Mouse (Mus musculus) stomach, embryonic 16.5 days (tissue): ENCODE measurements around the gene Slc9a2. TPM values are rescaled to one million over a fixed set of nuclear protein-coding genes. Genes with fewer than 3 reads are reported as not detected.

ENCODE experiments used
- ATAC-seq: fragments of 200-750 bp; cut with Nextera tagmentation; 2 replicates; pipeline ENCODE4 v1.8.0; 2017; ENCODE audit warnings: moderate number of reproducible peaks, moderate TSS enrichment; ENCODE audit not compliant: insufficient read depth, low FRiP score
- H3K27ac ChIP-seq: fragments of 300-500 bp; sonication (generic); 2 replicates; pipeline ENCODE4 v1.5.1; 2014; ENCODE audit warnings: low read length
- H3K27me3 ChIP-seq: fragments of 300-500 bp; sonication (generic); 2 replicates; pipeline ENCODE4 v1.6.1; 2014; ENCODE audit warnings: low read length, control low read depth, mixed read lengths; ENCODE audit not compliant: control insufficient read depth, insufficient read depth
- H3K36me3 ChIP-seq: fragments of 300-500 bp; sonication (generic); 2 replicates; pipeline ENCODE4 v1.6.1; 2014; ENCODE audit warnings: low read length; ENCODE audit not compliant: control insufficient read depth, insufficient read depth
- H3K4me1 ChIP-seq: fragments of 300-500 bp; sonication (generic); 2 replicates; pipeline ENCODE4 v1.6.1; 2014; ENCODE audit warnings: low read length, control low read depth, mixed read lengths; ENCODE audit not compliant: control insufficient read depth, insufficient read depth
- H3K4me2 ChIP-seq: fragments of 300-500 bp; sonication (generic); 2 replicates; pipeline ENCODE4 v1.6.1; 2014; ENCODE audit warnings: low read depth, low read length, mixed read lengths
- H3K4me3 ChIP-seq: fragments of 300-500 bp; sonication (generic); replicated peaks from 2 replicates; pipeline ENCODE4 v1.5.1; 2014; ENCODE audit warnings: mild to moderate bottlenecking, low read length
- H3K9ac ChIP-seq: fragments of 300-500 bp; sonication (generic); 2 replicates; pipeline ENCODE4 v1.6.1; 2014; ENCODE audit warnings: low read length
- H3K9me3 ChIP-seq: fragments of 300-500 bp; sonication (generic); replicated peaks from 2 replicates; pipeline ENCODE4 v1.6.1; 2016; ENCODE audit warnings: low read length, control low read depth; ENCODE audit not compliant: control insufficient read depth
- WGBS: fragments of 180-500 bp; shearing (Covaris S2); extraction: QIAGEN DNeasy Blood & Tissue Kit; methylation state at CpG from one replicate; pipeline ENCODE4 v1.1.7; 2014; 5-methylcytosine and 5-hydroxymethylcytosine counted together
- polyA plus RNA-seq: library from polyadenylated mRNA; unstranded; fragments of >200 nt; fragmentation: Nextera tagmentation; extraction: Ambion mirVana; gene quantifications from 2 replicates; pipeline ENCODE4 v1.2.1, GENCODE M21; 2015

The Slc9a2 gene
- polyA plus RNA-seq, 1 experiment from 2014 or later, result 3.7 TPM

DNA sequence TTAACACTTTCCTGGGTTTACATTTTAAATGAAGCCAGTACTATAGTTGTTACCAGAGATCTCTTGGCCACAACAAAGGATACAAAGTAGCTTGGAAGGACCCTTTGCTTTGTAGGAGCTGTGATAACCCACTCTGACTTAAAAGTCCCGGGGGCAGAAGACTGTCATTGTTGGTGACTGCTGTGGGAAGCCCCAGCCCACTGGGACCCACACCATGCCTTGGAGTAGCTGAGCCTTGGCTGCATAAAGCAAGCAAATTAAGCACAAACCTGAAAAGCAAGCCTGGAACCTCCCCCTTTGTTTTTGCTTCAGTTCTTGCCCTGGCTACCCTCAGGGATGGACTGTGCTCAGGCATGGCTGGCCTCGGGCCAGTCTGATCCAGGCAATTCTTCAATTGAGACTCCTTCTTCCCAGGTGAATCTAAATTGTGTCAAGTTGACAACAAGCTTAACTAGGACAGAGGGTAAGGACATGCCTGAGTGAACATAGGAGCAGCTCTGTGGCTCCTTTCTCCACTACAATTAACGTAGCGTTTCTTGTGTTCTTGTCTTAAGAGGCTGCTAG, 89.0 kb downstream of the Slc9a2 start:
- no peaks in the 10 kb centered on the region for H3K27me3 ChIP-seq
- no peaks in the 10 kb centered on the region for H3K4me1 ChIP-seq
- H3K36me3 ChIP-seq, result no peaks in the 10 kb centered on the region
- WGBS, result 78% methylated on average over 4 of the region's 4 CpGs
- H3K27ac ChIP-seq, result no peak overlapping the region
- no peaks in the 10 kb centered on the region for H3K9me3 ChIP-seq
- no peak overlapping the region for H3K4me2 ChIP-seq
- H3K9ac ChIP-seq, result no peak overlapping the region
- no peak for ATAC-seq
- no peak overlapping the region for H3K4me3 ChIP-seq

DNA sequence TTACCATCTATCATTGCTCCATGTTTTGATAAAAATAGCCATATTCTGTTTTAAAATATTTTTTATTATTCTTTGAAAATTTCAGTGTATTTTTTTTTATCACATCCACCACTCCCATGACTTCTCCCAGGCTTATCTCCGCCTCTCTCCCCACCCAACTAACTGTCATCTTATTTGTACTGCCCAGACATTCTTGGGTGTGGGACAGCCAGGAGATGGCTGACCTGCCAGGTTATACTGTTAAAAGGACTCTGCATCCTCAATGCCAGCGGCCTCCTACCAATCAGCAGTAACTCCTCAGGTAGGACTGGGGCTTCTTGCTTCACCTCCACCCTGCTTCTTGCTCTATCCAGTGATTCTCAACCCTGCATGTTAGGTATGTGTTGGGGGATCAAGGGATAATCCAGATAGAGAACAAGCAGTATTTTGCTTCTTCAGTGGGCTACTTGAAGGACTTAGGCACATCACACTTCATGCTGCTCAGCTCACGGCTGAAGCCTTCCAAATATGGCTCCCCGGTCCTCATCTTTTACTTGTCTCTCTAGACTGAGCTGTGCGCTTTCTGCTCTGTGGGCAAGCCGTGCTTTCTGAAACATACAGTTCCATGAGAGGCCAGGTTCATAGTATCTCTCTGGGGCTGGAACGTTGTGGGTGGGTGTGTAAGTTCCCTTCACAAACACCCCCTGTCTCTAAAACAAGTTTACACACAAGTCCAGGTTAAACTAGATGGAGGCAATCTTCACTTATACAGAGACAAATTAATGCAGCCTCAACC, 91.0 kb downstream of the Slc9a2 start:
- no peak for ATAC-seq
- Histone ChIP-seq H3K4me2 (no peak overlapping the region), H3K4me1 (no peaks in the 10 kb centered on the region), H3K27ac (no peak overlapping the region), H3K9ac (no peak overlapping the region), H3K9me3 (no peaks in the 10 kb centered on the region), H3K4me3 (no peak overlapping the region), H3K27me3 (no peaks in the 10 kb centered on the region), H3K36me3 (no peaks in the 10 kb centered on the region)
- 79% methylated on average over 7 of the region's 7 CpGs for WGBS

DNA sequence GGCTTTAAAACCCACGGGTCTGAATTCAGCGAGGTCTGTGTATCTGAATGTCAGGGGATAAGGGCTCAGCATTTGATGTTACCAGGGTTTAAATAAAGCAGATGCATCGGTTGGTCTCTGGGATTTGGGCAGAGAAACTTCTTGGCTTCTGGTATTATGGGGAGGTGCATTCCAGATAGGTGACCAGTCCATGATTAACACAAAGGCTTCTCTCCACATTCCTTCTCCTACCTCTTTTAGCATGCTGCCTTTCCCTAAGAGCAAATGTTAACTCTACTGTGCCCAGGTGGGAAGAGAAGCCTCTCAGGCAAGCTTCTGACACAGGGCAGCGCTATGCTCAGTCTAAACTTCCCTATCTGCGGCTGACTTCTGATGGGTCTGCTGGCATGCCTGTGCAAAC, 92.9 kb downstream of the Slc9a2 start:
- WGBS, result 76% methylated on average over 5 of the region's 5 CpGs
- no peak overlapping the region for H3K4me2 ChIP-seq
- no peaks in the 10 kb centered on the region for H3K9me3 ChIP-seq
- H3K9ac ChIP-seq, result no peak overlapping the region
- no peak overlapping the region for H3K4me3 ChIP-seq
- H3K27me3 ChIP-seq, result no peaks in the 10 kb centered on the region
- no peak for ATAC-seq
- H3K27ac ChIP-seq, result no peak overlapping the region
- H3K4me1 ChIP-seq, result no peaks in the 10 kb centered on the region
- no peaks in the 10 kb centered on the region for H3K36me3 ChIP-seq

DNA sequence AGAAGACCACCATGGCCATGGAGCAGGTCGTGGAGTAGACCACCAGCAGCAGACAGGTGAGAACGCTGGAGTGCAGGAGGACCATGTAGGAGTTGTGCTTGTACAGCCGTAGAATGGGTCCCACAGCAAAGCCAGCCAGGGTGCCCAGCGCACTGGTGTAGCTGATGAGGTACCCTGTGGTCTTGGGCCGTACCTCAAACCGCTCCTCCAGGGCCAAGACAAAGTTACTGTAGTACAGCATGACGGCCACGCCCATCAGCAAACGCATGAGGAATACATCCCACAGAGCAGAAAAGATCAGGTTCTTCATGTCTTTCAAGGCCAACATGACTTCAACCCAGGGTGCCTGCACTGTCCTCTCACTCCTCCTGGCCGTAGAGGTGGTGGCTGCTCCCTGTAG, 93.7 kb downstream of the Slc9a2 start:
- peaks cover 5% of the 10 kb centered on the region for H3K36me3 ChIP-seq
- no peak overlapping the region for H3K4me2 ChIP-seq
- H3K27me3 ChIP-seq, result no peaks in the 10 kb centered on the region
- no peak for ATAC-seq
- 90% methylated on average over 10 of the region's 10 CpGs for WGBS
- H3K9me3 ChIP-seq, result peaks cover 4% of the 10 kb centered on the region; the same call in 1 of the 2 replicates
- H3K9ac ChIP-seq, result no peak overlapping the region
- no peak overlapping the region for H3K27ac ChIP-seq
- H3K4me1 ChIP-seq, result no peaks in the 10 kb centered on the region
- H3K4me3 ChIP-seq, result no peak overlapping the region

DNA sequence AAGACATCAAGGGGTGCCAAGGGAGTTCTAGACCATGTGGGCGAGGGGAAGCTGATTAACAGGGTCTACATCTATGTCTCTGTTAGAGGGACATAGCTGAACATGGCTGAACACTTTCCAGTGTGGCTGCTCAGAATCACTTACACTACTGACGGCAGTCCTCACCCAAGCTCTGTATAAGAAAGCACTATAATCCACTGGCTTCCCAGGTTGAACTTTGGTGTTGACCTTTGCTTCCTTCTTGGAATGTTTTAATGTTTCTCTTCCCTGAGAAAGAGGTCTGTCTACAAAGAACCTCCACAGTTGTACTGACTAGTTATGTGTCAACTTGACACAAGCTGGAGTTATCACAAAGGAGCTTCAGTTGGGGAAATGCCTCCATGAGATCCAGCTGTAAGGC, 95.7 kb downstream of the Slc9a2 start:
- no peak overlapping the region for H3K4me3 ChIP-seq
- H3K36me3 ChIP-seq, result peaks cover 10% of the 10 kb centered on the region
- no peaks in the 10 kb centered on the region for H3K4me1 ChIP-seq
- H3K27ac ChIP-seq, result no peak overlapping the region
- peaks cover 8% of the 10 kb centered on the region; the same call in 1 of the 2 replicates for H3K9me3 ChIP-seq
- no peak overlapping the region for H3K9ac ChIP-seq
- no peak overlapping the region for H3K4me2 ChIP-seq
- no peaks in the 10 kb centered on the region for H3K27me3 ChIP-seq
- WGBS, result 65% methylated on average over 2 of the region's 2 CpGs
- ATAC-seq, result no peak

DNA sequence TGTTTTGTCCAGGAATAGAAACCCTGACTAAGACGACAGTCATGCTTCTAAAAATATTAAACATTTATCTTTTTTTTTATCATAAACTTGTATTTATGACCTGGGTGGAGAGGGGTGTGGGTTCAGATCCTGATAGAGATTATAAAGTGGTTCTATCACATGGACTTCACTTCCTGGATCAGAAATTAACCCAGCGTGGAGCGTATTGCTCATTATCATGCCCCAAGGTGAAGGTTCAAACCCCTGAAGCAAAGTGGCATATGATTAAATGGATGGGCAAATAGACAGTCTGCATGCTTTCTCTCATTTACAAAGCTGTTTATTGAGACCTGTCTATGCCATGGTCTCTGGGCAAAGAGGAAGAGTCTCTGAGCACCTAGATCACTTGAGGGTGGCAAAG, 96.4 kb downstream of the Slc9a2 start:
- peaks cover 8% of the 10 kb centered on the region; the same call in 1 of the 2 replicates for H3K9me3 ChIP-seq
- no peak overlapping the region for H3K4me2 ChIP-seq
- H3K36me3 ChIP-seq, result peaks cover 10% of the 10 kb centered on the region
- no peaks in the 10 kb centered on the region for H3K4me1 ChIP-seq
- no peaks in the 10 kb centered on the region for H3K27me3 ChIP-seq
- H3K4me3 ChIP-seq, result no peak overlapping the region
- H3K9ac ChIP-seq, result no peak overlapping the region
- ATAC-seq, result no peak
- 81% methylated on average over 3 of the region's 3 CpGs for WGBS
- no peak overlapping the region for H3K27ac ChIP-seq

DNA sequence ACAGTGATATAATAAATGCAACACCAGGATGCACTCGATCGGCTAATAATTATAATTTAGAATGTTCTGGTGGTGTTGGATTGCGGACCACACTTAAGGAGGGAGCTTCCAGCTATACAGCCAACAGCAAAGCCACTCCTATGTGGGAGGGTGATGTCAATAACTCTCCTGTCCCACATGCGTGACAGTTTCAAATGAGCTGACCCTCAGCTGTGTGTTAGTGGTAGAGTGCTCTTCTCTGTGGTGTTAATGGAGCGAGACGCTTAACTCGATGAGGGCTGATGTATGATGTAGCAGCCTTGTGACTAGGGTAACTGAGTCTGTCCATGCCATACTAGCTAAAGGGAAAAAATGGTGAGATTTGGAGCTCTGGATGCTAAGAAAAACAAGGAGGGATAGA, 103.1 kb downstream of the Slc9a2 start:
- Histone ChIP-seq H3K4me3 (no peak overlapping the region), H3K27ac (no peak overlapping the region), H3K9ac (no peak overlapping the region), H3K4me1 (no peaks in the 10 kb centered on the region), H3K27me3 (no peaks in the 10 kb centered on the region), H3K36me3 (peaks cover 8% of the 10 kb centered on the region), H3K4me2 (no peak overlapping the region), H3K9me3 (peaks cover 6% of the 10 kb centered on the region; the same call in 1 of the 2 replicates)
- ATAC-seq, result no peak
- WGBS, result 93% methylated on average over 7 of the region's 7 CpGs

DNA sequence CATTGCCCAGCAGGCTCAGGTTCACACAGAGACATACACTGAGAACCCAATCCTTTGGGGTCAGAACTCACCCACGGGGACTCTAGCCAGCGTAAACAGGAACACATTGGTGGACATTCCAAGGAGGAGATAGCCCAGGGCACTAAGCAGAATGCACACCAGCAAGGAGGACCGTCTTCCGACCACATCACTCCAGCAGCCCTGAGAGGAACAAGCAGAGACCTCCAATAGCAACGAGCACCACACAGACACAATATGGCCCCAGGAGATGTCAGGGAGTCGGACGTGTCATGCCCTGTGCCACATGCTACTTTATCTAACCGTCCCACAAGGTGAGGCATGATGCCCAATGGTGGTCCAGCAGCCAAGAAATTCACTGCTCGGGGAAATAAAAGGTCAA, 103.9 kb downstream of the Slc9a2 start:
- no peak overlapping the region for H3K4me3 ChIP-seq
- H3K4me2 ChIP-seq, result no peak overlapping the region
- ATAC-seq, result no peak
- no peak overlapping the region for H3K9ac ChIP-seq
- no peaks in the 10 kb centered on the region for H3K27me3 ChIP-seq
- 0 out of 2 replicates have a peak, but pooled peaks cover 2% of the 10 kb centered on the region for H3K9me3 ChIP-seq
- H3K4me1 ChIP-seq, result no peaks in the 10 kb centered on the region
- H3K36me3 ChIP-seq, result peaks cover 5% of the 10 kb centered on the region; the same call in 1 of the 2 replicates
- 88% methylated on average over 9 of the region's 9 CpGs for WGBS
- H3K27ac ChIP-seq, result no peak overlapping the region

DNA sequence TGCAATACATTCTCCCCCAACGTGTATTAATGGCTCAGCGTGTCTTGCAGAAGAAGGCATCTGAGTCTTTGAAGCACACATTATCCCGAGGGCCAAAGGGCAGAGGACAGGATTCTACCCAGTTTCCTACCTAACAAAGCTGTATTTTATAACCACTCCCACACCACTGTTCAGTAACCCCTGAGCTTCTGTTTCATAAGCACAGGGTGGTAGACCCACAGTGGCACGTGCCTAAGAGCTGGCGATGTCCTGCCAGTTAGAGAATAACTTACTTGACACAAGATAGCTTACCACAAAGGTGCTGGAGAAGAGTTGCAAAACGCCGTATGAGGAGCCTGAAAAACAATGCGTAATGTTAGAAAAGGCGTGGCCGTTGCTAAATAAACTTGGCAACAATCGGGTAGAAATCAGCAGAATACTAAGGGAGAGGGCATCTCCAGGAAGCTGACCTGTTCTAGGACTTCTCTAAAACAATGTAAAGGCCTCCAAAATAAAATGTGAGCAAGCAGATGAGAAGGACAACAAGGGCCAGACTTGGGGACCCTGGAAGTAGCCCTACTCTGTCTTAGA, 105.6 kb downstream of the Slc9a2 start:
- Histone ChIP-seq H3K27ac (no peak overlapping the region), H3K27me3 (no peaks in the 10 kb centered on the region), H3K4me1 (no peaks in the 10 kb centered on the region), H3K4me2 (no peak overlapping the region), H3K36me3 (no peaks in the 10 kb centered on the region), H3K9ac (no peak overlapping the region), H3K4me3 (no peak overlapping the region), H3K9me3 (no peaks in the 10 kb centered on the region)
- ATAC-seq, result no peak
- 72% methylated on average over 11 of the region's 11 CpGs for WGBS
